Mouse (Mus musculus) heart, postnatal 36 days (tissue): ENCODE data around the gene Phf21b. TPM values are rescaled to one million over a fixed set of nuclear protein-coding genes. Genes with fewer than 3 reads are reported as not detected.

ENCODE experiments used
- DNase-seq, 2 experiments: peaks; one replicate each; pipeline ENCODE4 v3.0.0; 2021 to 2022
- intact Hi-C: fragments of 180-260 bp; cut with DNase I; formaldehyde crosslinking; loops from one replicate; pipeline ENCODE4 v1.15.1; 2025
- total RNA-seq, 2 experiments: library from RNA; stranded (reverse); gene quantifications; 2 replicates each; pipeline ENCODE4 v1.2.3; 2021

The Phf21b gene
- total RNA-seq, 2 experiments from 2014 or later: 1.0 to 1.3 TPM

GRCm38 (mm10) chr15:84736994-84737346 lies 118.9 kb downstream of the Phf21b start:
- no peak for DNase-seq
- intact Hi-C loops: no loop called here

GRCm38 (mm10) chr15:84736346-84736993 lies 119.4 kb downstream of the Phf21b start:
- intact Hi-C loops: no loop called here
- no peak for DNase-seq

Other genes starting within 250 kb of the Phf21b start
- gene Prr5, start 186.4 kb downstream of the Phf21b start, total RNA-seq: 1 to 10 TPM; 3.1 to 3.7 TPM
- gene Arhgap8, start 136.0 kb downstream of the Phf21b start, total RNA-seq: under 1 TPM; 0.60 to 0.92 TPM
- gene Gm29666, start 64.0 kb upstream of the Phf21b start, total RNA-seq: under 1 TPM; 0.11 to 0.17 TPM
- 10 to 100 TPM; 14.9 to 17.2 TPM for gene Nup50, start 67.4 kb upstream of the Phf21b start, total RNA-seq
- gene 5031439G07Rik, start 132.5 kb upstream of the Phf21b start, total RNA-seq: 10 to 100 TPM; 25.7 to 29.2 TPM
- gene Upk3a, start 161.1 kb upstream of the Phf21b start, total RNA-seq: not detected
- 1 to 10 TPM; 7.1 to 7.2 TPM for gene Fam118a, start 172.9 kb upstream of the Phf21b start, total RNA-seq